In the genomic region with DNA sequence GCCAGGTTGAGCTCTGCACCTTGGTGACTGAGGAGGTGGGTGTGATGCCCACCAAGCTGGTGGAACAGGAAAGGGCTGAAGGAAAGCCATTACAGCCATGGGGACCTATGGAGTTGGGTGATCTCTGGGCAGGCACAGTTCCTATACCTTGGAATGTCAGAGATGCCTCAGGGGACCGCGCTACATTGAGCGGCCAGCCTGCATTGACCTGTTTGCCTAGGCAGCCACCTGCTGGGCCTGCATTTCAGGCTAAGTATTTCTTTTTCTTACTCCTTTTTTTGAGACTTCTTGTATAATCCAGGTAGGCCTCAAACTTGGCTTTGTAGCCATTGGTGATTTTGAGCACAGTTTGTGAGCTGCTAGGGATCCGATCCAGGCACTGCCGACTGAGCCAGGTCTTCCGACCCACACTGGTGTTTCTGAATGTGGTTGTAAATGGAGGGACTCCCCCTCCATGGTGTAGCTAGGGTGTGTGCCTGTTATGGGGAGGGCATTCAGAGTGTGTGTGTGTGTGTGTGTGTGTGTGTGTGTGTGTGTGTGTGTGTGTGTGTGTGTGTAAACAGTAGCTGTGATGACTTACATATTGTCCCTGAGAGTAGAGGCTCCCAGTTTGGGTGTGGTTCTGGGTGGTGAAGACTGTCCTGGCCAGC, we compare ENCODE assay signal across 8 mouse cellular contexts. TPM values are rescaled to one million over a fixed set of nuclear protein-coding genes. Genes with fewer than 3 reads are reported as not detected.
A peak's percentile ranks its signal among the peaks of the same experiment; 100 is the strongest.
DNase-seq lines count a peak whose midpoint lies in the region; ATAC-seq and TF ChIP-seq lines count a peak whose summit lies in the region.

No protein-coding gene starts in this region.

- peak; percentile 47 for DNase-seq in adrenal gland, adult 2 months
- no peak for DNase-seq in adrenal gland, adult 18-20 months (ENCODE audit: low spot score in 2 of 2)
- DNase-seq in lung, embryonic 14.5 days: no peak
- DNase-seq in lung, postnatal 14 days: no peak
- peak; percentile 77 for DNase-seq in induced T-regulatory cell, adult 2 months (ENCODE audit: low read depth)
- DNase-seq in right cerebral cortex, postnatal 14 days: no peak
- DNase-seq in urinary bladder, postnatal 14 days (ENCODE audit: low spot score): no peak

- TF ChIP-seq CTCF in lung, embryonic 14.5 days (IDR thresholded peaks at IDR 0.05; ENCODE audit: low read depth): no peak

- no peaks in the 10 kb centered on the region for H3K9me3 ChIP-seq in lung, embryonic 14.5 days (ENCODE audit: low read depth, low read length)
- no peaks in the 10 kb centered on the region for H3K9me3 ChIP-seq in neural tube, embryonic 15.5 days (replicated peaks)

- H3K4me3 ChIP-seq in lung, embryonic 14.5 days (ENCODE audit: low read depth, low read length): no peak overlapping the region
- H3K4me3 ChIP-seq in neural tube, embryonic 15.5 days (replicated peaks): no peak overlapping the region

- H3K4me2 ChIP-seq in lung, embryonic 14.5 days: no peak overlapping the region
- H3K4me2 ChIP-seq in neural tube, embryonic 15.5 days: no peak overlapping the region

- peak overlapping the region; percentile 78 for H3K27ac ChIP-seq in lung, embryonic 14.5 days (ENCODE audit: low read depth)
- peak overlapping the region; percentile 45 for H3K27ac ChIP-seq in neural tube, embryonic 15.5 days (replicated peaks)

- no peaks in the 10 kb centered on the region for H3K27me3 ChIP-seq in lung, embryonic 14.5 days (ENCODE audit: insufficient read depth, low read length)
- H3K27me3 ChIP-seq in neural tube, embryonic 15.5 days (replicated peaks): no peaks in the 10 kb centered on the region

- peak overlapping the region; percentile 18; the same call in 1 of the 2 replicates for H3K9ac ChIP-seq in lung, embryonic 14.5 days
- H3K9ac ChIP-seq in neural tube, embryonic 15.5 days (replicated peaks): no peak overlapping the region

- ATAC-seq in lung, embryonic 14.5 days (ENCODE audit: insufficient read depth): no peak
- no peak for ATAC-seq in neural tube, embryonic 15.5 days (ENCODE audit: low FRiP score)

- peaks cover 68% of the 10 kb centered on the region for H3K4me1 ChIP-seq in lung, embryonic 14.5 days (ENCODE audit: insufficient read depth)
- peaks cover 80% of the 10 kb centered on the region for H3K4me1 ChIP-seq in neural tube, embryonic 15.5 days

- WGBS in lung, embryonic 14.5 days: 73% methylated on average over 6 of the region's 6 CpGs
- WGBS in neural tube, embryonic 15.5 days: 77% methylated on average over 6 of the region's 6 CpGs

- peaks cover 23% of the 10 kb centered on the region for H3K36me3 ChIP-seq in lung, embryonic 14.5 days (ENCODE audit: insufficient read depth)
- peaks cover 7% of the 10 kb centered on the region for H3K36me3 ChIP-seq in neural tube, embryonic 15.5 days

RNA-seq across cellular contexts. Expression of a gene that starts 27.3 kb away (rescaled TPM):
- total RNA-seq in adrenal gland, adult 2 months (2021): 100 to 1,000 TPM; 278 to 501 TPM
- polyA plus RNA-seq in adrenal gland, adult 2 months (2012; rRNA removed): 8.0 and 9.8 TPM in 2 replicates
- total RNA-seq in adrenal gland, adult 18-20 months (2021): 100 to 1,000 TPM; 275 to 337 TPM
- 134 and 135 TPM in 2 replicates for polyA plus RNA-seq in lung, embryonic 14.5 days (2014; fragmentation: Nextera tagmentation; extraction: Ambion mirVana)
- 131 and 170 TPM in 2 replicates for polyA plus RNA-seq in neural tube, embryonic 15.5 days (2015; fragmentation: Nextera tagmentation; extraction: Ambion mirVana)

Comparison
In these comparisons a context has a peak if more than half of its experiments do, and no peak if none do; other contexts are left out.
1. DNase-seq: peak in adrenal gland, adult 2 months (single experiment) and induced T-regulatory cell, adult 2 months (single experiment); none in adrenal gland, adult 18-20 months (0 of 2), lung, embryonic 14.5 days (single experiment), lung, postnatal 14 days (single experiment), right cerebral cortex, postnatal 14 days (single experiment) and urinary bladder, postnatal 14 days (single experiment).
2. RNA of a gene that starts 27.3 kb away (polyA plus RNA-seq): 134 to 135 TPM in lung, embryonic 14.5 days and 131 to 170 TPM in neural tube, embryonic 15.5 days; 8.0 to 9.8 TPM in adrenal gland, adult 2 months; every median in the first group is over 10 times any median in the second.